Mouse (Mus musculus): ENCODE measurements around the gene Dnajc3.

- TF ChIP-seq CTCF (IDR thresholded peaks at IDR 0.05; ENCODE audit: extremely low read depth, insufficient read length, insufficient replicate concordance, low read depth, low read length) (no peak; the same call in 1 of the 2 replicates), POLR2A (IDR thresholded peaks at IDR 0.05; ENCODE audit: low read depth, low read length) (no peak)
Measured at GRCm38 (mm10) chr14:118924673-118925615, 12.8 kb upstream of the Dnajc3 start, which contains the start of gene Dzip1.

All from small intestine, adult 2 months (tissue).